Mouse (Mus musculus) small intestine, adult 2 months (tissue): Measurements from ENCODE around the gene Evx2.

Source experiments
- CTCF ChIP-seq: fragments of 200-500 bp; IDR thresholded peaks from 2 replicates; pipeline ENCODE4 v1.5.1; 2012; ENCODE audit warnings: low read depth, mild to moderate bottlenecking, control low read depth, inconsistent platforms, low read length, moderate library complexity, mixed read lengths; ENCODE audit not compliant: insufficient replicate concordance, insufficient read length; ENCODE audit errors: extremely low read depth
- POLR2A ChIP-seq: fragments of 200-500 bp; IDR thresholded peaks from 2 replicates; pipeline ENCODE4 v1.6.1; 2012; ENCODE audit warnings: low read depth, mild to moderate bottlenecking, control low read depth, inconsistent platforms, low read length, moderate library complexity

DNA sequence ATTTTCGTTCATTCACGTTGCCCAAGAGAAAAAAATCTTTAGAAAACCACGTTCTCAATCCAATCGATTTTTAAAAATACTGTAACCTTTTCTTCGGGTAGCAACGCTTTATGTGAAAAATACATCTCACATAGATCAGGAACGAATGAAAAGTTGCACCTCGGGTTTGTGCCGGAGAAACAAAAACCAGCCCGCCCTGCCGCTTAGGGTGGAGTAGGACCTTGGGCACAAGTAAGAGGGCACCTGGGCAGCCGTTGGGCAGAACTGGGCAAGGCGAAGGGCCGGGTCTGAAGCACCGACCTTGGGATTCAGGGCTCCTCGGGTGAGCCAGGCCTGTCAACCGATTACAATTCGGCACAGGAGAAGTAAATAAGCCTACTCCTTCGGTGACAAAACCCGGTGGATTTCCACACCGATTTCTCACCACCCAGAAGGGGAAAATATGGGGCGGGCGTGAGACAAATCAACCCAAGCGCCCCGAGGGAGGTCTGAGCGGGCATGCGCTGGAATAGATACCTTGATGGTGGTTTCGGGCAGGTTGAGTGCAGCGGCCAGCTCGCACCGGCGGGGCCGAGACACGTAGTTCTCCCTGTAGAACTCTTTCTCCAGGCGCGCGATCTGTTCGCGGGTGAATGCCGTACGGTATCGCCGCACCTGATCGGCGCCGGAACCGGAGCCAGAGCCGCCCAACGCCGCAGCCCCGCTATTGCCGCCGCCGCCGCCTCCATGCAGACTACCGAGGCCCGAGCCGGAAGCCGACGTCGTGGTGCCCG, 1.9 kb downstream of the Evx2 start:
- TF ChIP-seq POLR2A (no peak), CTCF (no peak)
